Mouse (Mus musculus) retina, postnatal 1 day (tissue): ENCODE results near the gene Ccdc141.

Source experiments
- DNase-seq: peaks from one replicate; pipeline ENCODE4 v3.0.0-alpha.2; 2012

Gene Ccdc141

DNA sequence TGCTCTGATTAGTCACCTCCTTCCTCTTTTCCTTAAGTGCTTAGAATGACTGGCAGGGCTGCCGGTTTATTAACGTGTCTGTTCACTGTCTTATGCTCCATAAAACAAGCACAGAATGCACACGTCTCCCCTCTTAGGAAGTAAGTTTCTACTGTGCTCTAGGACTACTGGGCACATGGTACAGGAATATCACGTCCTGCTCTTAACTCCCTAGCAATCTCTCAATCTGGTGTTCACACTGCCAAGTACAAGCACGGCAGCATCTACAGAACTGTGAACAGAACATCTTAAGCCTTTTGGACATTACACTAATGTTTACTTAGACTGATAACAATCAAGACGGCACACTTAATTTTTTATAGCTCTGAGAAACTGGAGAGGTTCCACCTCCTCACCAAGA lies 52.3 kb downstream of the Ccdc141 start:
- no peak for DNase-seq

DNA sequence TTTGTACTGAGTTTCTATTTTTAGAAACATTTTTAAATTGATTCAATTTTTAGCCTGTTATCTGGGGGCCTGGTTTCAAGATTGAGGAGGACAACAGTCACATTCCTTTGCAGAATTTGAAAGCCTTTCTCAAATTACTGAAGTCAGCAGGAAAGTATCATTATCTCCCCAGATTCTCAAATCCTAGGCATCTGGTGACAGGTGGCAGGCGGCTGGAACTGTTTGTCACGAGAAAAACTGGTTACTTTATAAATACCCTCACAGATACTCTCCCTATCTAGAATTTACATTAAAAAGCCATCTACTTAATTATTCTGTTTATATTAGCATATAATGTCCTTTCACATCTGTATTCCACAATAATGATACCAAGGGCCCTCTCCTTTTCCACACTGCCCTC lies 56.1 kb downstream of the Ccdc141 start:
- DNase-seq, result no peak

DNA sequence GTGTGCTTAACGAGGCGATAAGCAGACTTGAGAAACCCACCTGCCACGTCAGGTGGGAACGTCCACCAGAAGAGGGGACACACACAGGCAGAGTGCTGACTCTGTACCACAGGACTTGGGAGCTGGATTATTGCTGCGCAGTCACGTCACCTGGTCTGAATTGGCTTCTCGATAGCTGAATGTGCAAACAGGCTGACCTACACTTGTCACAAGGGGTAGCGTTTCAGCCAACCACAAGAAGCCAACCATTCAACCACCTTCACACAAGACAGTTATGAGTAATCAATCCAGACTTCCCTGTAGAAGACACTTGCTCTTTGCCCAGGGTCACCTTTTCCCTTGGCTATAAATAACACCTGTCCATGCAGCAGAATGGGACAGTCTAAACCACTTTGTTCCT lies 56.6 kb downstream of the Ccdc141 start:
- DNase-seq, result no peak

DNA sequence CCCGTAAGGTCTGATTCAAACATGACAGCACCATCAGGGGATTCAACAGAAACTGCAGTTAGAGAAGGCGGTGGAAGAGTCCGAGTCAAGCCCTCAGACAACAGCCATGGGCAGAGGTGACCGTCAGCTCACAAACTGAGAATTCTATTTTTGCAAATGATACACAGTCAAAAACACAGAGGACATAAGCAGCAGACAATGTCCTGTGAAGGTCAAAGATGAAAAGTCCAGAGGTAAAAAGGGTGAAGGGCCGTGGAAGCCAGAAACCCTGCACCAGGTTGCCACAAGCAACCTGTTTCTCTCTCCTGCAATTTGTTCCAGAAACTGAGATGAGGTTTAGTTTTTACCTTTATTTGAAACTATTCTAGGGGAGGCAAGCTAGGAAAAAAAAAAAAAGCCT lies 57.4 kb downstream of the Ccdc141 start:
- no peak for DNase-seq

DNA sequence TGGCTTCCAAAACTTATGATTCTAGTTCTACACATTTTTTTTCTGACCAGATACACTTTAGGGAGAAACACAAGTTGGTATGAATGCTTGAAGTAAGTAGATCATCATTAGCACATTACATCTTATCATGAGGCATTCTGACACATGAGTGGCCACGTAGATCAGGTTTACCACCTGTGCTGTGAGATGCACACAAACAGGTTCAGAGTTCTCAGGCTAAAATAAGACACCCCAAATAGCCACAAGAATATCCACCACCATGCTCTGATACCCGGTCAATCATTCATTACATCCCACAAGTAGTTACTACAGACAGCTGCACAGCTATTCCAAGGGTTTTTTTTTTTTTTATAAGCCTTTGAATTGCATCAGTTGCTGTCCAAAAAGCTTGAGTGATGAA lies 59.3 kb downstream of the Ccdc141 start:
- DNase-seq, result no peak

DNA sequence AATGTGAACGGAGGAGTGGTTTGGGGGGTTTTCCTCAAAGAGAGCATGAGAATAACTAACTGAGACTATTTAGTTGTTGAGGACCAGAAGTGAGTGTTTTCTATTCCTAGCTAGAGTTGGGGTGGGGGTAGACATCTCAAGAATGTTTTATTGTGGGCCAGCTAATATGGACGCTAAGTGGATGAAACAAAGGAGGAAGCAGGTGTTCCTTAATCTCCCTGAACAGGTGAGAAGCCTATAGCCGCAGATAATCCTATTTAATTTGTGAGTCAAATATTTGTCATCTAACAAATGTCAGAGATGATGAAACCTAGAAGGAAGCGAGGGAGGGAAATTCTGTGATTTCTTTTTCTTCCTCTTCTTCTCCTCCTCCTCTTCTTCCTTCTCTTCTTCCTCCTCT lies 60.1 kb downstream of the Ccdc141 start:
- no peak for DNase-seq

DNA sequence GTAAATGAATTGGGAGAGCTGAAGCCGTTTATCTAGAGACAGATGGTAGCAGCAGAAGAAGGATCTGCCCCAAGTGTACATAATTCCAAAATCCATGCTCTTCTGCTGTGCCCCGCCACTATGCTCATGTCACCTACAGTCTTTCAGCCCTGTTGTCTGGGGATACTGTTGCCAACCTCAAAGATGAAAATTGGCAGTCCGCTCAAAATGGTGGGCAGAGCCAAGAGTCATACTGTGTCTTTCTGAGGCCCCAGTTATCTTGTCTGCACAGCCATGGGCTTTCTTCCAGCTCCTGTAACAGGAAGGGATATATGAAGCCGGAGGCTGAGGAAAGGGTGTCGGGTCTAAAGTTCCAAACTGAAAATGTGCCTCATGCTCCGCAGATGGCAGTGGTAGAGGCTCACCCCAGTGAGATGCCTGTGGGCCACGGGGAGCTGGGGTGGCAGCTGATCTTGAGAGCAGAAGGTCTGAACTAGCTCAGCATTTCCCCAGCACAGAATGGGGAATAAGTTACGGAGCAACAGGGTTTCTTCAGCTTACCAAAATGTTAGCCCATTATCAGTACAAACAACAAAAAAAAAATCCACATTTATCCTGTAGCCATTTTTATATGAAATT lies 60.8 kb downstream of the Ccdc141 start:
- no peak for DNase-seq

DNA sequence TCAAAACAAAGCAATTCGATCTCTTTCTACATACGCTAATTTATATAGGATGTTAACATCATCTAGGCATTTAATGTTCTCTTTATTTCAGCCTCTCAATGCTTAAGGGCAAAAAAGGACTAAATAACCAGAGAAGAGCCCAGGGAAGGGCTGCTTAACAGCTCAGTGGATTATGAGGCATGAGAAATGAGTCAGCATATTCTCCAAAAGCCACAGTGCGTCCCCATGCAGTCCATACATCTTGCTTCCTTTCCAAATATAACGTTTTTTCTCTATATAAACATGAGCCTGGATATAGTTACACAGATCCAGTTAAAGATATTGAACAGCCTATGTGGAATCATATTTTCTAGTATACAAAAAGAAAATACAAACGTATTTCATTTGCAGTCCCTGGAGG lies 61.9 kb downstream of the Ccdc141 start:
- no peak for DNase-seq

DNA sequence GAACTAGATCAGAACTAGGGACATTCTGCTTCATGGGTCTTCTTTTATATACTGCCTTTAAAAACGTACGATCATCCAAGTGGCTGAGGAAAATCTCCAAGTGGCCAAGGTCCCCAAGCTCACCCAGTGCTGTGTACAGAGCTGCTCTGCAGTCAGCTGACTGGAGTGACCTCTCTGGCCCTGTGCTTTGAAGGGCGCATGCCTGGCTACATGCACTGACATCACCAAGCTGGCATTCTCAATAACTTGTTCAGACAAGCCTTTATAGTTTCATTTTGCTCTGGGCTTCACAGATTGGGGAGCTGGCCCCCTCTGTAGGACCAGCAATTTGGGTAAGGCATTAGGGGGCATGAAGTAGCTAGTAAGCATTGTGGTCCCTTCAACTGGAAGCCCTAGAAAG lies 64.3 kb downstream of the Ccdc141 start:
- DNase-seq, result no peak

DNA sequence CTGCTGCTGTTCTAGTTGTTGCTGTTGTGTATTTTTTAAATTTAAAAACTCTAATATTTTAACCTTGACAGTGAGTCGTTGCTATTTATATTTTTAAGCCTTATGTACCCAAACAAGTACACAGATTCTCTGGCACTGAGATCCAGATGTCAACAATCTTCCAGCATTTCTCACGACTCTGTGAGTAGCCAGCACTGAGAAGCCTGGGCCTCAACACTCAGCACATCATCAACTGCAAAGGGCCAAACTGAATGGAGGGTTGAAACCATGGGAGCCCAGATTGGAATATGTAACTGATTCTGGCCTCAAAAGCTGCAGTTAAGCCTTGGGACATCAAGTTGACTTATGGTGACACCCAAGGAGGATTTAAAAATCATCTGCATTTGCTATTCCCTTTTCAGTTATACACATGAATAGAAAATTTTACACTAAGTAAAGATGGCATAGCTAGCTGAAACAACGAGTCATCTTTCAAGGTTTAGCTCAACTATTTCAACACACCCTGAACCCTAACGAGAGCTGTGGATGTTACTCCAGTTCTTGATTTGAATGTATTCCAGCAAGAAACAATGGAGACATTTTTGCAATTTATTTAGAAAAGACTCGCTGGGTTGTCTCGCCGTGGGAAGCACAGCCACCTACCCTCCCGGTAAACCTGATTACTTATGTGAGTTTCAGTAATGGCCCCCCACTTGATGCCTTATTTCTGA lies 65.3 kb downstream of the Ccdc141 start:
- no peak for DNase-seq

DNA sequence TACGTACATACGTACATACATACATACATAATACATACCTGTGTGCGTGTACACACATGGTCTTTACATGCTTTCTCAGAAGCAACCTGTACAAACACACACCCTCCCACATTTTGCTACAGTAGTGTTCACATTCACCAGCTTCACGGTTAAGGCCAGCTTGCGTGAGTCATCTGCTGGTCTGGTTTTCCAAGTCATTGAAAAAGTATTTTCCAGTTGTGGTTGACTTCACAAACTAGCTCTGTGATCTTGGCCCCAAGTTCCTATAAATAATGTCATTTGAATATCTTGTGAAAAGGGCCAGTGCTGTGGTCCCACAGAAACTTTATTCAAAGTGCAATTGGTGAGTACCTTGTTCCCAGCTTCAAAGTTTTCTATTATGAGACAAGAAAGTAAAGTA lies 67.9 kb downstream of the Ccdc141 start:
- DNase-seq, result no peak

DNA sequence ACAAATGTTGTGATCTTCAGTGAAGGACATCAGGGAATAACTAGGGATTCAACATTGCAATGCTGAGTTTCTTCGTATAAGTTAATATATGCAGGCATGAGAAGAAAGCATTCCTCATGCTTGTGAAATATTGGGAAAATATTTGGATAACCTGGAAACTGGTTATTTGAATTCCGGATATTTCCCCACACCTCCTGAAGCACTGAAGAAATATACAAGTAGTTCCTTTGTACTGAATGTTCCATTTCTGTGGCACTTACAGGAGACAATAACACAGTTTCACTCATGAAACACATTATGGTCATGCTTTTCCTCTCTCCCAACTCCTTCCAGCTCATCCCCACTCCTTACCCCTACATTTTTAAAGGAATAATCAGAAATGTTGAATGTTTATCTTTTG lies 70.6 kb downstream of the Ccdc141 start:
- DNase-seq, result no peak

DNA sequence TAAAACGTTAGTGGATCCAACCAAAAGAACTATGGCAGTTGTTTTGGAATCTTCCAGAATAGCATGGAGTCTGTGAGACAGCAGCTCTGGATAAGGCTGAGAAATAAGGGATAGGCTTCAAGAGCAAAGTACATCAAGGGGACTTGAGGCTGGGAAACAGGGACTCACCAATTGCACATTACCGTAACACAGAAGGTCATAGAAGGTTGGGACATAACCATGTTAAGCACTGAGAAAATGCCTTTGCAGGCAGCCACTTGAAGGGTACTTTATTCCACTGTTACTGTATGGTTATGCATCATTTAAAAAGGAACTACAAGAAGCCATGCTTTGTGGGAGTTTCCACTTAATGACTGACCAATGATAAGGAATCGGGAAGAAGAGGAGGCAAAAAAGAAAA lies 71.7 kb downstream of the Ccdc141 start:
- no peak for DNase-seq

DNA sequence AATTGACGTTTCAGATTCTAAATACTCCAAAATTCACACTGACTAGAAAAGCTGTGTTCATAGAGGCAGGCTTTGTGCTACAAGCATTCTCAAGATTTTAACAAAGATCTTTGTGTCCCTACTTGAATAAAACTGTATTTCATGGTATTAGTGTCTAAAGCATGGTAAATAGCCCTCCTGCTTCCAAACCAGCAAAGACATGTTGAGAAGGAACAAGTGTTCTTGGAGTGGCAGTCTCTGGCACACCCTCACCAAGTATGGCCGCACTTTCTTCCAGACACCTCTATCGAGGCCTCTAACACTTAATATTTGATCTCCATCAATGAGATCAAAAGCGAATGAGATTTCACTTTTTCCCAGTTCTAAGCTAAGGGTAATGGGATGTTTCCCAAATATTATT lies 78.7 kb downstream of the Ccdc141 start:
- no peak for DNase-seq

DNA sequence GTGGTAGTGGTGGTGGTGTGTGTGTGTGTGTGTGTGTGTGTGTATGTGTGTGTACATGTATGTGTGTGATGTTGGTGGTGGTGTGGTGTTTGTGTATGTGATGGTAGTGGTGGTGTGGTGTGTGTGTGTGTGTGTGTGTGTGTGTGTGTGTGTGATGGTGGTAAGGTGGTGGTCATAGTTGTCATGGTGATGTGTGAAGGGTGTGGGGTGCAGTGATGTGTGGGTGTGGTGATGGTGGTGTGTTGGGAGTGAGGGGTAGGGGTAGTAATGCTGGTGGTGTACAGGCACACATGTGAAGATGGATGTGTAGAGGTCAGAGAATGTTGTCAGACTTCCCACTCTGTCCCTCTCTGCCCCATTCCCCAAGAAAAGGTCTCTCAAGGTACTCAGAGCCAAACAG lies 85.1 kb downstream of the Ccdc141 start:
- no peak for DNase-seq

DNA sequence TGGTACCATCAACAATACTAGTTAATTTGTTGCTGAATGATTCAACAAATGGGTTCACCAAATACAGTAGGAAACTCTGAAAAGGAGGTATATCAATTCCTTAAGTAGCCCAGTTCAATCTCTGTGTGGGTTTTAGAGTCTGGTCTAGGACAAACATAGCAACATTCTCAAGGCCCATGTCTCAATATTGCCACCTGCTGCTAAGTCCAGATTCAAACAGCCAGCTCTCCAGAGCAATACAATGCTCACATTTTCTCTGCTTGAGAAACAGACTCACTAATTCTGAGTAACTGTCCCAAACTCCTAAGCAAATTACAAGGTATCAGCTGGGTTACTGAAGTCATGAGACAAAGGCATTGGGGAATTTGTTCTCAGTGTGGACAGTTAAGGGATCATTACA lies 85.8 kb downstream of the Ccdc141 start:
- peak; percentile 6 for DNase-seq

DNA sequence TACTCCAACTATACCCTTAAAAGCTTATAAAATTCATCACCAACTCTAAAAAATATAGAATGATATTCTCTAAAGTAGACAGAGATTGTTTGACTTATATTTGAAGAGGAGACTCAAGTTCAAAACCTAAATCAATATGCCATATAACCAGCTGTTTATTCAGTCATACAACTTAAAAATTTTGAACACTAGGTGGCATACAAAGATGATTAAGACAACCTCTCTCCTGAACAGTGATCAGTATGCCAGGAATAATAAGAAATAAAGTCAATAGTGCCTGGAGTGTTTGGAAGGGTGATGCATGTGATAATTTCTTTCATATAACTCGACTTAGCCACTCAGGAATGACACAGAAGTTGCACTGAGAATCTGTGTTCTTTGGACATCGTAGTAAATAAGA lies 89.3 kb downstream of the Ccdc141 start:
- no peak for DNase-seq

DNA sequence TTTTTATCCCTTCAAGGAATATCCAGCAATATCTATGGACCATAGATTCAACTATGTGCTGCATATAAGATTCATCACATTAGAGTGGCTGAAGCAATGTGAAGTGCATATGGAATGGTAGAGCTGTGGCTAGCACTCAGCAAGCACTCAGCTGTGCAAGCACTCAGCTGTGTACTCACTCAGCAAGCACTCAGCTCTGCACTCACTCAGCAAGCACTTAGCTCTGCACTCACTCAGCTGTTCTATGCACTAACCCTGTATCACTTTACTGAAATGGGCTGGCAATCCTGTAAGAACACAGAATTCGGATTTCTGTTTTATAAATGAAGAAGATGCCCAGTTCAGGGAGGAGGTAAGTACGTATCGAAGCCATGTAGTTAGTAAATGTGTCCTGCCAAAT lies 89.8 kb downstream of the Ccdc141 start:
- no peak for DNase-seq

DNA sequence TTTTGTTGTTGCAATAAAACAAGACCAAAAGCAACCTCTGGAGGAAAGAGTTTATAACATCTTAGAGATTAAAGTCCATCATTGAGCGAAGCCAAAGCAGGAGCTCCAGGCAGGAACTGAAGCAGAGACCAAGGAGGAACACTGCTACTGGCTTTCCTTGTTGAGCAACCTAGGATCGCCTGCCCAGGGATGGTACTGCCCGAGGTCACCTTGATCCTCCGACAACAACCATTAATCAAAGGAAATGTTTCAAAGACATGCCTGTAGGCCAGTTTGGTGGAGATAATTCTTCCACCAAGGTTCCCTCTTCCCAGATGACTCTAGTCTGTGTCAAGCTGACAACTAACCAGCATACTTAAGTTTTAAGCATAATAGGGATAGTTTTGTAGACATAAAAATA lies 91.7 kb downstream of the Ccdc141 start:
- DNase-seq, result no peak

DNA sequence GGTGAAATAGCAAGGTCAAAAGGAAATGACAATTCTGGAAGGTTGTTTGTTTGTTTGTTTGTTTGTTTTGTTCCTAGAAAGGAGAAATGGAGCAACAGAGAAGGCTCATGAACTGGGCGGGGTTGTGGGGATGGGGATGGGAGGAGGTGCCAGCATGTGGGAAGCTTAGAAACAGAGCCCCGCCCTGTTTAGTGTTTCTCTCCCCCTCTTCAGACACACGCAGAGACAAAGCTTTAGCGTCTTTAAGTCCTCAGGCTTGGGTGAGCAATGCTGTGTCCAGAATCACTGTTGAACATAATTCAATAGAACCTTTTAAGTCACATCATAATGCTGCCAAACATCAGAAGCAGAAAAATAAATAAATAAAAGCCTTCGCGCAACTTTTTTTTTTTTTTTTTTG lies 96.1 kb downstream of the Ccdc141 start:
- DNase-seq, result peak; percentile 55

DNA sequence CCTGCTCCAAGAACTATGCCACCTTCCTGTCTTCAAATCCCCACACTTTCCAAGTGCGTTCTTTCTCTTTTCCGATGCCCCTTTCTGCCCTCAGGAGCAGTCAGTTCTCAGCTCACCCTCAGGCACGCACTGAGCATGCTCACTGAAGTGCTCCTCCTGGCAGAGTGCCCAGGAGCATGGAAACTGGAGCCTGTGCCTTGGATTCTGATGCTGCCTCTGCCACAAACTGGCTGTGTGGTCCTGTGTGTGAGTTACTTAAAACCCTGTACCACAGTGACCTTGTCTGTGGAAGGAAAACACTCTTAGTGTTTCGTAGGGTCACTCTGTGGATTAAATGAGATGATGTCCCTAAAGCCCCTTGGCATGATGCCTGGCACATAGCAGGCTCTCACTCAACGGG lies 96.5 kb downstream of the Ccdc141 start:
- peak; percentile 46 for DNase-seq

DNA sequence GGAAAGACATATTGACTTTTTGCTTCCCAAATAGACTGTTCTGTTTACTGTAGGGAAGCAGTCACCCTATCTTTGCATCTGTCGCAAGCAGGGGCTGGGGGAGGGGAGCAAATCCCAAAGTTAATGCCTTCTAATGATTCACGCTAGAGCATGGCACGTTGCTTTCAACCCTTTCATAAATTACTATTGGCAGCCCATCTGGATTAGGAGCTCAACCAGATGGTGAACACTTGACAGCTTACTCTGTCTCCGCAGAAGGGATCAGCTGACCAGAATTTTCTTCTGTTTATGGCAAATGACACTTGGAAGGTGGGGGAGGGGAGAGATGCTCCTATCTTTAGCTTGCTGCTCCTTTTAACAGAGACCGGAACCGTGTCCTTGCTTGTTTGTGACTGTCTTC lies 105.1 kb downstream of the Ccdc141 start:
- peak; percentile 83 for DNase-seq

DNA sequence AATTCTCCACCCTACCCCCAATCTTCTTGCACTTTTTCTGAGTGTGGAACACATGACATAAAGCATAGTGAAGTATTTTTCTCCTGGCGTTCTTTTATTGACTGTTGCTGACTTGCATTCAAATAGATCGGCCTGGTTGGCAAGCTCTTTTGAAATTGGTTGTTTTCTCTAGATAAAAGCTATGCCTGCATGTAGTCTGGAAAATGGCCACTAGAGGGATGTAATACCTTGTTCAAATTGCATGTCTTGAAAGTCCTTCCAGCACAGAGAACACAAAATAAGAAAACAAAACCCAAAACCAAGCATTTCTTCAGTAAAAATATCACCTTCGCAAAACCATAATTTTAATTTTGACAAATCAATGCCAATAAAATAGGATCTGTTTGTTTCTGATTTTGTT lies 108.6 kb downstream of the Ccdc141 start:
- DNase-seq, result peak; percentile 76

DNA sequence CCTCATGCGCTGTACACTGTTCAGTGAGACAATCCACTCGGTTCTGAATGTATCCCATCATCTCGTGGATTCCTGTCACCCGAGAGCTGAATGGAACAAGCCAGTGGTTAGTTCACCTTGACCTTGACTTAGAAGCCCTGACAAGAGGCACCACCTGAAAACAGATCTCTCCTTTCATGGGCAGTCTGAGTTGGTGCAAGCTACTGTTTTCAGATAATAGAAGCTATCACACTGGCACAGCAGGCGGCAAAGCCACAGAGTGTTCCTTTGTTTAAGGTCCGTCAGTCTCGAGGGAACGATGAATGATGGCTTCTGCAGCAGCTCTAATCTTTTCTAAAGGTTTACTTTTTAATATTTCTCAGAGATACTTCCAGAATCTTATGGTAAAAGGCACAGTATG lies 110.8 kb downstream of the Ccdc141 start:
- peak; percentile 40 for DNase-seq

DNA sequence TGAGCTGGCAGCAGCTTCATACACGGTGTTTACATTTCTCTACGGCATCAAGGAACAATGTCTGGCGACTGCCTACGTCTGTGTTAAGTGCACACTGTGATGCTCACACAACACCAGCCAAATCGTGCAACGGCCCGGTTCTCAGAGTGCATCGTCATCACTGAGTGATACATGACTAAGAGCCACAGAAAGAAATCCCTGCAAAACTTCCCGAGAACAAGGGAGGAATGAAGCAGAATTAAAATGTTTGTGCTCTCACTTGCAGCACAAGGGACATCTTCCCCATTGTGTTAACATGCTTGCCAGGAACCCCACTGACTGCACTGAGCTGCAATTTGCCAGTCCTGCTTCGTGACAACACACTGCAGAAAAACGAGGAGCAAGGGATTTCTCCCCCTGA lies 114.1 kb downstream of the Ccdc141 start:
- peak; percentile 85 for DNase-seq
